Mouse (Mus musculus): ENCODE data around the gene Cbln3. TPM values are rescaled to one million over a fixed set of nuclear protein-coding genes. Genes with fewer than 3 reads are reported as not detected.

Cbln3 gene
- 0.14 and 0.27 TPM in 2 replicates for polyA plus RNA-seq (2015; fragmentation: Nextera tagmentation; extraction: Ambion mirVana)

GRCm38 (mm10) chr14:55884166-55884565 is at the start of gene Cbln3:
Gene Cbln3 (minus strand): TSS chr14:55884392.
- peak; percentile 58 for ATAC-seq (ENCODE audit: low FRiP score)
- Histone ChIP-seq H3K27me3 (0 out of 2 replicates have a peak, but pooled peaks cover 4% of the 10 kb centered on the region), H3K36me3 (peaks cover 26% of the 10 kb centered on the region), H3K9ac (peak within 1 kb of the TSS; percentile 84), H3K27ac (peak within 1 kb of the TSS; percentile 83), H3K4me2 (peak within 1 kb of the TSS; percentile 70), H3K4me3 (peak within 1 kb of the TSS; percentile 80), H3K4me1 (replicated peaks) (peaks cover 30% of the 10 kb centered on the region), H3K9me3 (no peaks in the 10 kb centered on the region)
- WGBS = 37% methylated on average over 4 of the region's 4 CpGs

GRCm38 (mm10) chr14:55933586-55933985 is 49.4 kb upstream of the Cbln3 start:
- H3K27me3 ChIP-seq = no peaks in the 10 kb centered on the region
- WGBS = 72% methylated on average over 7 of the region's 7 CpGs
- H3K27ac ChIP-seq = no peak overlapping the region
- no peaks in the 10 kb centered on the region for H3K4me1 ChIP-seq (replicated peaks)
- no peak overlapping the region for H3K4me2 ChIP-seq
- H3K9ac ChIP-seq = no peak overlapping the region
- no peak overlapping the region for H3K4me3 ChIP-seq
- H3K9me3 ChIP-seq = no peaks in the 10 kb centered on the region
- ATAC-seq (ENCODE audit: low FRiP score) = no peak
- no peaks in the 10 kb centered on the region for H3K36me3 ChIP-seq

- Histone ChIP-seq H3K36me3 (no peaks in the 10 kb centered on the region), H3K4me1 (replicated peaks) (no peaks in the 10 kb centered on the region), H3K4me2 (no peak overlapping the region), H3K27ac (no peak overlapping the region), H3K4me3 (no peak overlapping the region), H3K27me3 (no peaks in the 10 kb centered on the region), H3K9me3 (no peaks in the 10 kb centered on the region), H3K9ac (no peak overlapping the region)
- no peak for ATAC-seq (ENCODE audit: low FRiP score)
- 84% methylated on average over 12 of the region's 12 CpGs for WGBS
Observed at GRCm38 (mm10) chr14:55929263-55929997, 45.2 kb upstream of the Cbln3 start.

- no peak overlapping the region for H3K4me2 ChIP-seq
- H3K4me3 ChIP-seq = no peak overlapping the region
- H3K4me1 ChIP-seq (replicated peaks) = no peaks in the 10 kb centered on the region
- WGBS = 89% methylated on average over 4 of the region's 4 CpGs
- H3K9me3 ChIP-seq = no peaks in the 10 kb centered on the region
- ATAC-seq (ENCODE audit: low FRiP score) = no peak
- no peaks in the 10 kb centered on the region for H3K36me3 ChIP-seq
- H3K9ac ChIP-seq = no peak overlapping the region
- H3K27ac ChIP-seq = no peak overlapping the region
- no peaks in the 10 kb centered on the region for H3K27me3 ChIP-seq
Observed at GRCm38 (mm10) chr14:55926847-55927246, 42.7 kb upstream of the Cbln3 start.

- 0 out of 2 replicates have a peak, but pooled peaks cover 2% of the 10 kb centered on the region for H3K4me1 ChIP-seq (replicated peaks)
- H3K9me3 ChIP-seq = no peaks in the 10 kb centered on the region
- no peak overlapping the region for H3K9ac ChIP-seq
- no peak overlapping the region for H3K4me3 ChIP-seq
- 88% methylated on average over 7 of the region's 7 CpGs for WGBS
- H3K27me3 ChIP-seq = peaks cover 3% of the 10 kb centered on the region; the same call in 1 of the 2 replicates
- H3K4me2 ChIP-seq = no peak overlapping the region
- ATAC-seq (ENCODE audit: low FRiP score) = no peak
- no peaks in the 10 kb centered on the region for H3K36me3 ChIP-seq
- no peak overlapping the region for H3K27ac ChIP-seq
Observed at GRCm38 (mm10) chr14:55922475-55923232, 38.5 kb upstream of the Cbln3 start.

- 40% methylated on average over 14 of the region's 14 CpGs for WGBS
- H3K4me1 ChIP-seq (replicated peaks) = 0 out of 2 replicates have a peak, but pooled peaks cover 2% of the 10 kb centered on the region
- no peak overlapping the region for H3K27ac ChIP-seq
- H3K4me2 ChIP-seq = peak overlapping the region; percentile 37
- H3K9me3 ChIP-seq = no peaks in the 10 kb centered on the region
- peak overlapping the region; percentile 40 for H3K9ac ChIP-seq
- no peaks in the 10 kb centered on the region for H3K36me3 ChIP-seq
- H3K27me3 ChIP-seq = peaks cover 3% of the 10 kb centered on the region; the same call in 1 of the 2 replicates
- H3K4me3 ChIP-seq = no peak overlapping the region
- ATAC-seq (ENCODE audit: low FRiP score) = peak; percentile 89
Observed at GRCm38 (mm10) chr14:55918240-55919082, 34.3 kb upstream of the Cbln3 start.

- H3K4me1 ChIP-seq (replicated peaks) = no peaks in the 10 kb centered on the region
- no peaks in the 10 kb centered on the region for H3K9me3 ChIP-seq
- ATAC-seq (ENCODE audit: low FRiP score) = no peak
- H3K27me3 ChIP-seq = 0 out of 2 replicates have a peak, but pooled peaks cover 2% of the 10 kb centered on the region
- WGBS = 55% methylated on average over 4 of the region's 4 CpGs
- H3K27ac ChIP-seq = no peak overlapping the region
- H3K4me2 ChIP-seq = no peak overlapping the region
- H3K36me3 ChIP-seq = no peaks in the 10 kb centered on the region
- no peak overlapping the region for H3K4me3 ChIP-seq
- H3K9ac ChIP-seq = no peak overlapping the region
Observed at GRCm38 (mm10) chr14:55913406-55913805, 29.2 kb upstream of the Cbln3 start.

- H3K36me3 ChIP-seq = no peaks in the 10 kb centered on the region
- WGBS = 40% methylated on average over 1 of the region's 1 CpGs
- H3K4me3 ChIP-seq = no peak overlapping the region
- H3K27ac ChIP-seq = no peak overlapping the region
- H3K4me2 ChIP-seq = no peak overlapping the region
- no peak overlapping the region for H3K9ac ChIP-seq
- H3K27me3 ChIP-seq = 0 out of 2 replicates have a peak, but pooled peaks cover 9% of the 10 kb centered on the region
- ATAC-seq (ENCODE audit: low FRiP score) = no peak
- H3K9me3 ChIP-seq = no peaks in the 10 kb centered on the region
- peaks cover 7% of the 10 kb centered on the region for H3K4me1 ChIP-seq (replicated peaks)
Observed at GRCm38 (mm10) chr14:55905518-55905917, 21.3 kb upstream of the Cbln3 start.

- ATAC-seq (ENCODE audit: low FRiP score) = no peak
- Histone ChIP-seq H3K27me3 (0 out of 2 replicates have a peak, but pooled peaks cover 7% of the 10 kb centered on the region), H3K4me1 (replicated peaks) (peaks cover 20% of the 10 kb centered on the region), H3K4me2 (peak overlapping the region; percentile 92), H3K36me3 (peaks cover 31% of the 10 kb centered on the region), H3K27ac (peak overlapping the region; percentile 85), H3K4me3 (peak overlapping the region; percentile 58), H3K9me3 (no peaks in the 10 kb centered on the region), H3K9ac (peak overlapping the region; percentile 85)
- WGBS = 9% methylated on average over 12 of the region's 12 CpGs
Observed at GRCm38 (mm10) chr14:55900414-55900755, 16.2 kb upstream of the Cbln3 start.

- Histone ChIP-seq H3K9ac (peak within 1 kb of the TSS; percentile 85), H3K27me3 (0 out of 2 replicates have a peak, but pooled peaks cover 5% of the 10 kb centered on the region), H3K36me3 (peaks cover 36% of the 10 kb centered on the region), H3K9me3 (no peaks in the 10 kb centered on the region), H3K4me3 (peak within 1 kb of the TSS; percentile 58), H3K4me2 (peak within 1 kb of the TSS; percentile 92), H3K27ac (peak within 1 kb of the TSS; percentile 85), H3K4me1 (replicated peaks) (peaks cover 20% of the 10 kb centered on the region)
- peak; percentile 96 for ATAC-seq (ENCODE audit: low FRiP score)
- WGBS = 4% methylated on average over 39 of the region's 39 CpGs
Observed at GRCm38 (mm10) chr14:55899701-55900413, 15.7 kb upstream of the Cbln3 start, which contains the start of gene Sdr39u1. Gene Sdr39u1 (minus strand): TSS chr14:55900293.

GRCm38 (mm10) chr14:55898947-55899346 is 14.8 kb upstream of the Cbln3 start:
- Histone ChIP-seq H3K4me3 (peak overlapping the region; percentile 58), H3K4me1 (replicated peaks) (peaks cover 20% of the 10 kb centered on the region), H3K27me3 (0 out of 2 replicates have a peak, but pooled peaks cover 5% of the 10 kb centered on the region), H3K27ac (no peak overlapping the region), H3K9ac (peak overlapping the region; percentile 85), H3K4me2 (peak overlapping the region; percentile 92), H3K9me3 (no peaks in the 10 kb centered on the region), H3K36me3 (peaks cover 45% of the 10 kb centered on the region)
- WGBS = 92% methylated on average over 7 of the region's 7 CpGs
- no peak for ATAC-seq (ENCODE audit: low FRiP score)

Data from hindbrain, embryonic 13.5 days (tissue).